Mouse (Mus musculus): ENCODE results near the gene Ccp110. TPM values are rescaled to one million over a fixed set of nuclear protein-coding genes. Genes with fewer than 3 reads are reported as not detected.
A peak's percentile ranks its signal among the peaks of the same experiment; 100 is the strongest.

Ccp110 gene
- polyA plus RNA-seq, 2 experiments = 8.8 to 42.6 TPM

- Histone ChIP-seq H3K4me2 (replicated peaks; ENCODE audit: low read depth, low read length, severe bottlenecking) (no peak overlapping the region), H3K36me3 (ENCODE audit: control insufficient read depth, insufficient read depth, low read length) (peaks cover 31% of the 10 kb centered on the region), H3K9me3 (ENCODE audit: control insufficient read depth, low read length) (no peaks in the 10 kb centered on the region), H3K9ac (ENCODE audit: low read depth, low read length, severe bottlenecking) (no peak overlapping the region), H3K4me1 (ENCODE audit: control insufficient read depth, insufficient read depth, low read length) (no peaks in the 10 kb centered on the region), H3K27ac (replicated peaks; ENCODE audit: low read depth, low read length) (no peak overlapping the region), H3K4me3 (replicated peaks; ENCODE audit: low read length) (no peak overlapping the region), H3K27me3 (ENCODE audit: control insufficient read depth, insufficient read depth, low read length) (no peaks in the 10 kb centered on the region)
- no peak for ATAC-seq (ENCODE audit: low FRiP score, low read depth)
- DNase-seq (ENCODE audit: low spot score) = no peak
- no peak for TF ChIP-seq POLR2A (IDR thresholded peaks at IDR 0.05; ENCODE audit: borderline replicate concordance, extremely low read depth, insufficient read depth, insufficient read length)
- WGBS = 93% methylated on average over 11 of the region's 11 CpGs
Observed at GRCm38 (mm10) chr7:118763939-118764338, 51.6 kb downstream of the Ccp110 start.

- peaks cover 31% of the 10 kb centered on the region for H3K36me3 ChIP-seq (ENCODE audit: control insufficient read depth, insufficient read depth, low read length)
- H3K4me2 ChIP-seq (replicated peaks; ENCODE audit: low read depth, low read length, severe bottlenecking) = no peak overlapping the region
- WGBS = 87% methylated on average over 14 of the region's 14 CpGs
- no peak overlapping the region for H3K9ac ChIP-seq (ENCODE audit: low read depth, low read length, severe bottlenecking)
- H3K9me3 ChIP-seq (ENCODE audit: control insufficient read depth, low read length) = no peaks in the 10 kb centered on the region
- H3K27ac ChIP-seq (replicated peaks; ENCODE audit: low read depth, low read length) = no peak overlapping the region
- TF ChIP-seq POLR2A (IDR thresholded peaks at IDR 0.05; ENCODE audit: borderline replicate concordance, extremely low read depth, insufficient read depth, insufficient read length) = no peak
- H3K27me3 ChIP-seq (ENCODE audit: control insufficient read depth, insufficient read depth, low read length) = no peaks in the 10 kb centered on the region
- H3K4me1 ChIP-seq (ENCODE audit: control insufficient read depth, insufficient read depth, low read length) = no peaks in the 10 kb centered on the region
- DNase-seq (ENCODE audit: low spot score) (no peak), ATAC-seq (ENCODE audit: low FRiP score, low read depth) (no peak)
- no peak overlapping the region for H3K4me3 ChIP-seq (replicated peaks; ENCODE audit: low read length)
Observed at GRCm38 (mm10) chr7:118764725-118765124, 52.4 kb downstream of the Ccp110 start.

GRCm38 (mm10) chr7:118765604-118766003, 53.3 kb downstream of the Ccp110 start:
- no peak for DNase-seq (ENCODE audit: low spot score)
- Histone ChIP-seq H3K4me1 (ENCODE audit: control insufficient read depth, insufficient read depth, low read length) (no peaks in the 10 kb centered on the region), H3K4me2 (replicated peaks; ENCODE audit: low read depth, low read length, severe bottlenecking) (no peak overlapping the region), H3K27ac (replicated peaks; ENCODE audit: low read depth, low read length) (no peak overlapping the region), H3K9me3 (ENCODE audit: control insufficient read depth, low read length) (no peaks in the 10 kb centered on the region), H3K9ac (ENCODE audit: low read depth, low read length, severe bottlenecking) (no peak overlapping the region), H3K27me3 (ENCODE audit: control insufficient read depth, insufficient read depth, low read length) (no peaks in the 10 kb centered on the region), H3K36me3 (ENCODE audit: control insufficient read depth, insufficient read depth, low read length) (peaks cover 23% of the 10 kb centered on the region), H3K4me3 (replicated peaks; ENCODE audit: low read length) (no peak overlapping the region)
- ATAC-seq (ENCODE audit: low FRiP score, low read depth) = no peak
- 67% methylated on average over 8 of the region's 8 CpGs for WGBS
- no peak for TF ChIP-seq POLR2A (IDR thresholded peaks at IDR 0.05; ENCODE audit: borderline replicate concordance, extremely low read depth, insufficient read depth, insufficient read length)

- no peak for ATAC-seq (ENCODE audit: low FRiP score, low read depth)
- H3K27me3 ChIP-seq (ENCODE audit: control insufficient read depth, insufficient read depth, low read length) = no peaks in the 10 kb centered on the region
- H3K4me3 ChIP-seq (replicated peaks; ENCODE audit: low read length) = no peak overlapping the region
- no peaks in the 10 kb centered on the region for H3K9me3 ChIP-seq (ENCODE audit: control insufficient read depth, low read length)
- DNase-seq (ENCODE audit: low spot score) = peak; percentile 83
- TF ChIP-seq POLR2A (IDR thresholded peaks at IDR 0.05; ENCODE audit: borderline replicate concordance, extremely low read depth, insufficient read depth, insufficient read length) = no peak
- peaks cover 20% of the 10 kb centered on the region for H3K36me3 ChIP-seq (ENCODE audit: control insufficient read depth, insufficient read depth, low read length)
- no peak overlapping the region for H3K9ac ChIP-seq (ENCODE audit: low read depth, low read length, severe bottlenecking)
- no peak overlapping the region for H3K4me2 ChIP-seq (replicated peaks; ENCODE audit: low read depth, low read length, severe bottlenecking)
- H3K4me1 ChIP-seq (ENCODE audit: control insufficient read depth, insufficient read depth, low read length) = no peaks in the 10 kb centered on the region
- WGBS = 57% methylated on average over 18 of the region's 18 CpGs
- no peak overlapping the region for H3K27ac ChIP-seq (replicated peaks; ENCODE audit: low read depth, low read length)
Observed at GRCm38 (mm10) chr7:118766119-118766833, 53.9 kb downstream of the Ccp110 start.

GRCm38 (mm10) chr7:118766834-118767224, 54.5 kb downstream of the Ccp110 start:
- H3K9me3 ChIP-seq (ENCODE audit: control insufficient read depth, low read length) = no peaks in the 10 kb centered on the region
- no peak overlapping the region for H3K4me3 ChIP-seq (replicated peaks; ENCODE audit: low read length)
- H3K27ac ChIP-seq (replicated peaks; ENCODE audit: low read depth, low read length) = no peak overlapping the region
- no peaks in the 10 kb centered on the region for H3K4me1 ChIP-seq (ENCODE audit: control insufficient read depth, insufficient read depth, low read length)
- ATAC-seq (ENCODE audit: low FRiP score, low read depth) = no peak
- no peaks in the 10 kb centered on the region for H3K27me3 ChIP-seq (ENCODE audit: control insufficient read depth, insufficient read depth, low read length)
- H3K4me2 ChIP-seq (replicated peaks; ENCODE audit: low read depth, low read length, severe bottlenecking) = no peak overlapping the region
- WGBS = 90% methylated on average over 5 of the region's 5 CpGs
- no peak for TF ChIP-seq POLR2A (IDR thresholded peaks at IDR 0.05; ENCODE audit: borderline replicate concordance, extremely low read depth, insufficient read depth, insufficient read length)
- H3K9ac ChIP-seq (ENCODE audit: low read depth, low read length, severe bottlenecking) = no peak overlapping the region
- peaks cover 15% of the 10 kb centered on the region for H3K36me3 ChIP-seq (ENCODE audit: control insufficient read depth, insufficient read depth, low read length)
- DNase-seq (ENCODE audit: low spot score) = no peak

All from limb, embryonic 14.5 days (tissue).